In the genomic region with DNA sequence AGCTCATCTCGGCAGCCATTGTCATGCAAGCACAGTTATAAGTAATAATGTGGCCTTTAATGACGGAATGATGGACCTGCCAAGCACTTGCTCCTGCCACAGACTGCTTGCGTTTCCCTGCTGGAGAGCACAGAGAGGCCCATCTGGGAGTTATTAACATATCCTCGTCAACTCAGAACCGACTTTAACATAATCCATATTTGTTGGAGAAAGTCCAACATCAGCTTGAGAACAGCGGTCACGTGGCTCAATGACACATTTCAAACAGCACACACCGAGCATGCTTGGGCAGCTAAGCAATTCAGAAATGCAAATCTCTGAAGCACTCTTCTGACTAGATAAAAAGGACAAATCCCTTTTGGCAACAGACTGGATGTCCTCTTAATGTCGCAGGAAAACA, we compare ENCODE assay signal across 10 mouse cellular contexts.
A peak's percentile ranks its signal among the peaks of the same experiment; 100 is the strongest.
DNase-seq lines count a peak whose midpoint lies in the region; ATAC-seq and TF ChIP-seq lines count a peak whose summit lies in the region.
"Had no signal": no experiment of that assay in that cellular context is flagged by ENCODE, and none has a peak within 500 bp of the region (broad histone marks: within the 10 kb centered on the region; RNA-seq: fewer than 3 reads in every experiment).

No protein-coding gene starts in this region.

- no peak overlapping the region for H3K9ac ChIP-seq in kidney, embryonic 15.5 days
- H3K9ac ChIP-seq in embryonic facial prominence, embryonic 13.5 days = no peak overlapping the region
- H3K9ac ChIP-seq in midbrain, embryonic 14.5 days (replicated peaks; ENCODE audit: low read length) = no peak overlapping the region

- no peak for ATAC-seq in kidney, embryonic 15.5 days (replicated peaks; ENCODE audit: low FRiP score)
- ATAC-seq in embryonic facial prominence, embryonic 13.5 days (ENCODE audit: insufficient number of reproducible peaks, insufficient read depth, low FRiP score, low TSS enrichment, low read depth) = peak; percentile 79; the same call in 1 of the 2 replicates
- ATAC-seq in midbrain, embryonic 14.5 days (ENCODE audit: low FRiP score, low TSS enrichment) = peak; percentile 60; the same call in 1 of the 2 replicates
- ATAC-seq in CD4-positive, CD25-positive, alpha-beta regulatory T cell, adult 4 months = no peak

- no peak for DNase-seq in kidney, adult 11 months
- peak; percentile 11 to 60 for DNase-seq in layer of hippocampus, adult 2 months (ENCODE audit: low spot score in 2 of 2)
- DNase-seq in midbrain, embryonic 14.5 days = peak; percentile 79
- no peak for DNase-seq in gastrocnemius, adult 18-20 months (ENCODE audit: low spot score)
- no peak for DNase-seq in gastrocnemius, postnatal 10 days
- DNase-seq: cerebellum, adult 9-11 months had no signal

- no peak overlapping the region for H3K4me3 ChIP-seq in kidney, embryonic 15.5 days (replicated peaks)
- peak overlapping the region; percentile 12; the same call in 1 of the 2 replicates for H3K4me3 ChIP-seq in embryonic facial prominence, embryonic 13.5 days
- H3K4me3 ChIP-seq in layer of hippocampus, adult 2 months = no peak overlapping the region; the same call in 1 of the 2 replicates
- no peak overlapping the region for H3K4me3 ChIP-seq in midbrain, embryonic 14.5 days (replicated peaks; ENCODE audit: low read depth, low read length)

- H3K4me2 ChIP-seq in kidney, embryonic 15.5 days = peak overlapping the region; percentile 19; the same call in 1 of the 2 replicates
- peak overlapping the region; percentile 50 for H3K4me2 ChIP-seq in embryonic facial prominence, embryonic 13.5 days
- H3K4me2 ChIP-seq in midbrain, embryonic 14.5 days (ENCODE audit: low read length) = peak overlapping the region; percentile 17

- H3K27me3 ChIP-seq in kidney, embryonic 15.5 days = no peaks in the 10 kb centered on the region
- no peaks in the 10 kb centered on the region for H3K27me3 ChIP-seq in embryonic facial prominence, embryonic 13.5 days
- 0 out of 2 replicates have a peak, but pooled peaks cover 5% of the 10 kb centered on the region for H3K27me3 ChIP-seq in midbrain, embryonic 14.5 days (ENCODE audit: control insufficient read depth, insufficient read depth, low read length)

- H3K4me1 ChIP-seq in kidney, embryonic 15.5 days = no peaks in the 10 kb centered on the region
- peaks cover 36% of the 10 kb centered on the region for H3K4me1 ChIP-seq in embryonic facial prominence, embryonic 13.5 days
- H3K4me1 ChIP-seq in midbrain, embryonic 14.5 days (ENCODE audit: control insufficient read depth, insufficient read depth, low read length) = peaks cover 18% of the 10 kb centered on the region

- H3K27ac ChIP-seq in kidney, embryonic 15.5 days = no peak overlapping the region
- peak overlapping the region; percentile 89 for H3K27ac ChIP-seq in embryonic facial prominence, embryonic 13.5 days
- peak overlapping the region; percentile 48; the same call in 1 of the 2 replicates for H3K27ac ChIP-seq in layer of hippocampus, adult 2 months
- H3K27ac ChIP-seq in midbrain, embryonic 14.5 days (replicated peaks; ENCODE audit: low read depth, low read length) = peak overlapping the region; percentile 83
- H3K27ac ChIP-seq: macrophage had no signal

- TF ChIP-seq CTCF in layer of hippocampus, adult 2 months (conservative IDR thresholded peaks at IDR 0.05) = no peak

- 57% methylated on average over 9 of the region's 9 CpGs for WGBS in kidney, embryonic 15.5 days
- WGBS in embryonic facial prominence, embryonic 13.5 days = 17% methylated on average over 9 of the region's 9 CpGs
- WGBS in midbrain, embryonic 14.5 days = 16% methylated on average over 9 of the region's 9 CpGs

- H3K9me3 ChIP-seq in kidney, embryonic 15.5 days (replicated peaks) = no peaks in the 10 kb centered on the region
- no peaks in the 10 kb centered on the region for H3K9me3 ChIP-seq in embryonic facial prominence, embryonic 13.5 days
- no peaks in the 10 kb centered on the region for H3K9me3 ChIP-seq in midbrain, embryonic 14.5 days (ENCODE audit: control insufficient read depth, low read length)

- no peaks in the 10 kb centered on the region for H3K36me3 ChIP-seq in kidney, embryonic 15.5 days
- no peaks in the 10 kb centered on the region for H3K36me3 ChIP-seq in embryonic facial prominence, embryonic 13.5 days
- no peaks in the 10 kb centered on the region for H3K36me3 ChIP-seq in midbrain, embryonic 14.5 days (ENCODE audit: control insufficient read depth, insufficient read depth, low read length)

Comparison
In these comparisons a context has a peak if more than half of its experiments do, and no peak if none do; other contexts are left out.
1. ATAC-seq: peak in embryonic facial prominence, embryonic 13.5 days (single experiment) and midbrain, embryonic 14.5 days (single experiment); none in kidney, embryonic 15.5 days (single experiment) and CD4-positive, CD25-positive, alpha-beta regulatory T cell, adult 4 months (single experiment).
2. DNase-seq: peak in layer of hippocampus, adult 2 months (2 of 2) and midbrain, embryonic 14.5 days (single experiment); none in kidney, adult 11 months (single experiment), gastrocnemius, adult 18-20 months (single experiment) and gastrocnemius, postnatal 10 days (single experiment).
3. Peak in every context shown above with its lines, with median percentiles within 50 percentile points of each other: H3K4me2 ChIP-seq.